Mouse (Mus musculus): ENCODE measurements around the gene Ephb3.

DNA sequence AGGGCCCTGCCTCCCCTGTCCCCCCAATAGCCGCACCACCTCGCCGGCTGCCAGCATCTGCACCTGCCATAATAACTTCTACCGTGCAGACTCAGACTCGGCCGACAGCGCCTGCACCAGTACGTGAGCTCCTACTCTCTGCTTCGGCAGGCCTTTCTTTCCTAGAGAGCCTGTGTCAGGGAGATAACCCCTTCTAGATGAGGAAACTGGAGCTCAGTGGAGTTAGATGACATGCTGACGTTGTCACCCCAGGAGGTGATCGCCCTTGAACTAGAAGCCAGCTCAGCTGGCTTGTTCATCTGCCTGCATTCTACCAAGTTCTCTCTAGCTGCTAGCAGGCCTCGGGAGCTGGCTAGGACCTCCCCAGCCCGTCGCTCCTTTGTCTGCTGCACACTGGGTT is 12.7 kb downstream of the Ephb3 start:
- TF ChIP-seq CTCF (IDR thresholded peaks at IDR 0.05; ENCODE audit: control insufficient read depth, insufficient read depth, insufficient replicate concordance, low read depth, low read length) = no peak
- TF ChIP-seq POLR2A (IDR thresholded peaks at IDR 0.05; ENCODE audit: control insufficient read depth, low read depth, low read length) = no peak

Data from testis, adult 2 months (tissue).